Comparison of ENCODE assay signal across 11 mouse cellular contexts in genomic region chr13:107831997-107832396, GRCm38 (mm10).
DNase-seq lines count a peak whose midpoint lies in the region; ATAC-seq lines count a peak whose summit lies in the region.
"Had no signal": no experiment of that assay in that cellular context is flagged by ENCODE, and none has a peak within 500 bp of the region (broad histone marks: within the 10 kb centered on the region; RNA-seq: fewer than 3 reads in every experiment).

No protein-coding gene starts in this region.

- 53% methylated on average over 5 of the region's 5 CpGs for WGBS in hindbrain, embryonic 15.5 days
- 75% methylated on average over 5 of the region's 5 CpGs for WGBS in hindbrain, embryonic 11.5 days
- WGBS in intestine, embryonic 15.5 days, result 61% methylated on average over 5 of the region's 5 CpGs
- WGBS in stomach, embryonic 16.5 days, result 55% methylated on average over 5 of the region's 5 CpGs

- peaks cover 51% of the 10 kb centered on the region for H3K4me1 ChIP-seq in hindbrain, embryonic 15.5 days (replicated peaks)
- H3K4me1 ChIP-seq in hindbrain, embryonic 11.5 days (replicated peaks; ENCODE audit: control insufficient read depth, insufficient read depth, low read length), result peaks cover 5% of the 10 kb centered on the region
- H3K4me1 ChIP-seq in megakaryocyte, embryonic 14.5 days, result peaks cover 69% of the 10 kb centered on the region
- peaks cover 9% of the 10 kb centered on the region for H3K4me1 ChIP-seq in intestine, embryonic 15.5 days (replicated peaks)
- peaks cover 14% of the 10 kb centered on the region for H3K4me1 ChIP-seq in stomach, embryonic 16.5 days (ENCODE audit: control insufficient read depth, insufficient read depth, low read length)

- no peaks in the 10 kb centered on the region for H3K27me3 ChIP-seq in hindbrain, embryonic 15.5 days
- no peaks in the 10 kb centered on the region for H3K27me3 ChIP-seq in hindbrain, embryonic 11.5 days (ENCODE audit: control insufficient read depth, insufficient read depth, low read length)
- H3K27me3 ChIP-seq in megakaryocyte, embryonic 14.5 days (replicated peaks), result no peaks in the 10 kb centered on the region
- no peaks in the 10 kb centered on the region for H3K27me3 ChIP-seq in intestine, embryonic 15.5 days (replicated peaks)
- no peaks in the 10 kb centered on the region for H3K27me3 ChIP-seq in stomach, embryonic 16.5 days (ENCODE audit: control insufficient read depth, insufficient read depth, low read length)
- H3K27me3 ChIP-seq: CH12.LX; embryonic facial prominence, embryonic 15.5 days; limb, embryonic 12.5 days had no signal

- H3K4me2 ChIP-seq in hindbrain, embryonic 15.5 days, result no peak overlapping the region
- H3K4me2 ChIP-seq in hindbrain, embryonic 11.5 days (replicated peaks; ENCODE audit: low read depth, low read length), result no peak overlapping the region
- no peak overlapping the region for H3K4me2 ChIP-seq in intestine, embryonic 15.5 days (replicated peaks)
- H3K4me2 ChIP-seq in stomach, embryonic 16.5 days (ENCODE audit: low read depth, low read length), result peak overlapping the region; percentile 51; the same call in 1 of the 2 replicates

- peak; percentile 9; the same call in 1 of the 2 replicates for ATAC-seq in hindbrain, embryonic 15.5 days (ENCODE audit: low FRiP score, low read depth)
- ATAC-seq in hindbrain, embryonic 11.5 days (ENCODE audit: low FRiP score), result no peak; the same call in 1 of the 2 replicates
- ATAC-seq in megakaryocyte, adult 5-6 weeks (ENCODE audit: poor library complexity, severe bottlenecking), result no peak
- peak; percentile 2; the same call in 1 of the 2 replicates for ATAC-seq in intestine, embryonic 15.5 days
- no peak for ATAC-seq in stomach, embryonic 16.5 days (ENCODE audit: insufficient read depth, low FRiP score)

- H3K9ac ChIP-seq in hindbrain, embryonic 15.5 days, result no peak overlapping the region
- H3K9ac ChIP-seq in hindbrain, embryonic 11.5 days (ENCODE audit: low read depth, low read length), result no peak overlapping the region
- H3K9ac ChIP-seq in intestine, embryonic 15.5 days, result no peak overlapping the region
- no peak overlapping the region for H3K9ac ChIP-seq in stomach, embryonic 16.5 days (ENCODE audit: low read length)
- H3K9ac ChIP-seq: embryonic facial prominence, embryonic 15.5 days; limb, embryonic 12.5 days had no signal

- no peak overlapping the region for H3K27ac ChIP-seq in hindbrain, embryonic 15.5 days (replicated peaks)
- no peak overlapping the region for H3K27ac ChIP-seq in hindbrain, embryonic 11.5 days (ENCODE audit: low read depth, low read length)
- H3K27ac ChIP-seq in intestine, embryonic 15.5 days, result no peak overlapping the region
- H3K27ac ChIP-seq in stomach, embryonic 16.5 days (ENCODE audit: low read length), result no peak overlapping the region
- H3K27ac ChIP-seq: embryonic facial prominence, embryonic 15.5 days; limb, embryonic 12.5 days had no signal

- no peaks in the 10 kb centered on the region for H3K36me3 ChIP-seq in hindbrain, embryonic 15.5 days
- H3K36me3 ChIP-seq in hindbrain, embryonic 11.5 days (ENCODE audit: control insufficient read depth, insufficient read depth, low read length), result no peaks in the 10 kb centered on the region
- peaks cover 5% of the 10 kb centered on the region for H3K36me3 ChIP-seq in megakaryocyte, embryonic 14.5 days (replicated peaks; ENCODE audit: low read length)
- H3K36me3 ChIP-seq in intestine, embryonic 15.5 days, result no peaks in the 10 kb centered on the region
- H3K36me3 ChIP-seq in stomach, embryonic 16.5 days (ENCODE audit: control insufficient read depth, insufficient read depth, low read length), result no peaks in the 10 kb centered on the region
- H3K36me3 ChIP-seq: embryonic facial prominence, embryonic 15.5 days; limb, embryonic 12.5 days had no signal

- no peak for DNase-seq in hindbrain, embryonic 11.5 days (ENCODE audit: low spot score)
- DNase-seq in adrenal gland, postnatal 10 days, result no peak
- DNase-seq: adrenal gland, adult 8-10 months had no signal

- H3K4me3 ChIP-seq in hindbrain, embryonic 15.5 days, result no peak overlapping the region
- no peak overlapping the region for H3K4me3 ChIP-seq in hindbrain, embryonic 11.5 days (ENCODE audit: low read depth, low read length)
- H3K4me3 ChIP-seq in megakaryocyte, embryonic 14.5 days (replicated peaks), result peak overlapping the region; percentile 83
- H3K4me3 ChIP-seq in intestine, embryonic 15.5 days (replicated peaks), result no peak overlapping the region
- no peak overlapping the region for H3K4me3 ChIP-seq in stomach, embryonic 16.5 days (replicated peaks; ENCODE audit: low read length)

- H3K9me3 ChIP-seq in hindbrain, embryonic 15.5 days, result no peaks in the 10 kb centered on the region
- no peaks in the 10 kb centered on the region for H3K9me3 ChIP-seq in hindbrain, embryonic 11.5 days (ENCODE audit: control insufficient read depth, low read length)
- no peaks in the 10 kb centered on the region for H3K9me3 ChIP-seq in megakaryocyte, embryonic 14.5 days
- no peaks in the 10 kb centered on the region for H3K9me3 ChIP-seq in intestine, embryonic 15.5 days
- H3K9me3 ChIP-seq in stomach, embryonic 16.5 days (replicated peaks; ENCODE audit: control insufficient read depth, low read length), result no peaks in the 10 kb centered on the region
- H3K9me3 ChIP-seq: embryonic facial prominence, embryonic 15.5 days; limb, embryonic 12.5 days had no signal

Comparison
In these comparisons a context has a peak if more than half of its experiments do, and no peak if none do; other contexts are left out.
1. ATAC-seq: peak in hindbrain, embryonic 15.5 days (single experiment) and intestine, embryonic 15.5 days (single experiment); none in hindbrain, embryonic 11.5 days (single experiment), megakaryocyte, adult 5-6 weeks (single experiment) and stomach, embryonic 16.5 days (single experiment).